Mouse (Mus musculus): ENCODE results near the gene Slc22a7.

The Slc22a7 gene

GRCm38 (mm10) chr17:46436672-46437366, 1.4 kb downstream of the Slc22a7 start:
- DNase-seq (ENCODE audit: low spot score in 2 of 2): no peak

GRCm38 (mm10) chr17:46433627-46434026, 4.6 kb downstream of the Slc22a7 start:
- DNase-seq (ENCODE audit: low spot score in 2 of 2): no peak

- no peak for DNase-seq (ENCODE audit: low spot score in 2 of 2)
Measured at GRCm38 (mm10) chr17:46428761-46429414, 9.4 kb downstream of the Slc22a7 start, which contains the start of gene Crip3. Gene Crip3, plus strand, starts transcription at chr17:46428926.

GRCm38 (mm10) chr17:46426496-46426895, 11.8 kb downstream of the Slc22a7 start:
- no peak for DNase-seq (ENCODE audit: low spot score in 2 of 2)

- DNase-seq (ENCODE audit: low spot score in 2 of 2): no peak
Measured at GRCm38 (mm10) chr17:46419717-46420116, 18.5 kb downstream of the Slc22a7 start.

- DNase-seq (ENCODE audit: low spot score in 2 of 2): no peak
Measured at GRCm38 (mm10) chr17:46418628-46419027, 19.6 kb downstream of the Slc22a7 start.

GRCm38 (mm10) chr17:46408478-46408877, 29.8 kb downstream of the Slc22a7 start:
- no peak for DNase-seq (ENCODE audit: low spot score in 2 of 2)

GRCm38 (mm10) chr17:46394631-46395030, 43.6 kb downstream of the Slc22a7 start:
- no peak for DNase-seq (ENCODE audit: low spot score in 2 of 2)

- DNase-seq (ENCODE audit: low spot score in 2 of 2): peak in 1 of 2 experiments; percentile 32
Measured at GRCm38 (mm10) chr17:46393012-46393411, 45.2 kb downstream of the Slc22a7 start.

- DNase-seq (ENCODE audit: low spot score in 2 of 2): peak in 1 of 2 experiments; percentile 49
Measured at GRCm38 (mm10) chr17:46388200-46388599, 50.1 kb downstream of the Slc22a7 start.

- DNase-seq (ENCODE audit: low spot score in 2 of 2): peak; percentile 16 to 72
Measured at GRCm38 (mm10) chr17:46384061-46384801, 54.0 kb downstream of the Slc22a7 start.

- DNase-seq (ENCODE audit: low spot score in 2 of 2): peak; percentile 94 to 96
Measured at GRCm38 (mm10) chr17:46383294-46384060, 54.8 kb downstream of the Slc22a7 start, which contains the start of gene Zfp318. Gene Zfp318, plus strand, starts transcription at chr17:46383731.

All from spleen, postnatal 4 days (tissue).